Mouse (Mus musculus) gastrocnemius, postnatal 25 days (tissue): Measurements from ENCODE around the gene H2al1c. TPM values are rescaled to one million over a fixed set of nuclear protein-coding genes. Genes with fewer than 3 reads are reported as not detected.

Experiments
- total RNA-seq, 2 experiments: library from RNA; stranded (reverse); gene quantifications; 1 replicate in 1 of 2; 2 replicates in 1 of 2; pipeline ENCODE4 v1.2.3; 2021

The H2al1c gene
- total RNA-seq, 2 experiments from 2014 or later = not detected

Other genes starting within 250 kb of the H2al1c start
- gene H2al1a, start 6.4 kb upstream of the H2al1c start, total RNA-seq = not detected
- gene H2al1b, start 3.2 kb upstream of the H2al1c start, total RNA-seq = not detected
- gene H2al1d, start 3.2 kb downstream of the H2al1c start, total RNA-seq = not detected
- not detected for gene H2al1e, start 6.3 kb downstream of the H2al1c start, total RNA-seq
- gene H2al1f, start 9.5 kb downstream of the H2al1c start, total RNA-seq = not detected
- gene H2al1g, start 12.6 kb downstream of the H2al1c start, total RNA-seq = not detected
- not detected for gene H2al1h, start 15.8 kb downstream of the H2al1c start, total RNA-seq
- not detected for gene H2al1i, start 19.0 kb downstream of the H2al1c start, total RNA-seq
- not detected for gene H2al1j, start 22.2 kb downstream of the H2al1c start, total RNA-seq